Mouse (Mus musculus): ENCODE results near the gene Ivns1abp. TPM values are rescaled to one million over a fixed set of nuclear protein-coding genes. Genes with fewer than 3 reads are reported as not detected.

The Ivns1abp gene
- polyA plus RNA-seq, 1 experiment from 2014 or later: 325 TPM

DNA sequence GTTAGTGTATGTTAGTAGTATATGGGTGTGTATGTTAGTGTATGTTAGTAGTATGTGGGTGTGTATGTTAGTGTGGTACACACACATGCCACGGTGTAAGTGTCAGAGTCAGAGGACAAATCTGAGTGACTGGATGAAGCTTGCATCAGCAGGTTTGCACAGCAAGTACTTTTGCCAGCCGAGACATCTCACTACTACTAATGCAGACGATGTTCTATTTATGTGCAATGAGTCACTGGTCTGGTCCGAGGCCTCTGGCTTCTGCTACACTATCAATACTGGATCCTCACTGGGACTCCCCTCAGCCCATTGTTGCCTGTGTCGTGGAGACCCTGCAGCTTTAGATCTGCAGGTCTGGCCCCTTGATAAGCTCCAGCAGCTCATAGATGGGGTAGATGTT, 27.3 kb downstream of the Ivns1abp start:
- Histone ChIP-seq H3K4me2 (replicated peaks) (no peak overlapping the region), H3K27ac (no peak overlapping the region)

DNA sequence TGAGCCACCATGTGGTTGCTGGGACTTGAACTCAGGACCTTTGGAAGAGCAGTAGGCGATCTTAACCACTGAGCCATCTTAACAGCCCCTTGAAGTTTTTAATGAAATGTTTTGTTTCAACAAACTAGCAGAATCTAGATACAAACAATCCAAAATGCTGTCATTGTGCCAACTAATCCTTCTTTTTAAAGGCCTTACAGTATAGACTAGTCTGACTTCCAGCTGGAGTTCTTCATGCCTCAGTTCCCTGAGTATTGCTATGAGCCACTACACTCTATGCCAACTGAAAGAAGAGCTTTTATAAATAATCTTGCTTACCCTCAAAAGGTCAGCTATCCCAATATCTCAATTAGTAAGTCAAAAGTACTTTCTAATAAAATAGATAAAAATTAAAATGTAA, 28.5 kb downstream of the Ivns1abp start:
- Histone ChIP-seq H3K9me3 (replicated peaks) (no peaks in the 10 kb centered on the region), H3K4me2 (replicated peaks) (no peak overlapping the region), H3K27ac (no peak overlapping the region), H3K36me3 (peaks cover 28% of the 10 kb centered on the region), H3K9ac (no peak overlapping the region), H3K4me3 (no peak overlapping the region), H3K4me1 (no peaks in the 10 kb centered on the region), H3K27me3 (no peaks in the 10 kb centered on the region)
- 92% methylated on average over 1 of the region's 1 CpGs for WGBS
- no peak for ATAC-seq (ENCODE audit: low FRiP score)

More for the DNA sequence above, 27.3 kb downstream of the Ivns1abp start:
- no peak overlapping the region for H3K4me3 ChIP-seq
- WGBS: 92% methylated on average over 5 of the region's 5 CpGs
- H3K36me3 ChIP-seq: peaks cover 31% of the 10 kb centered on the region
- ATAC-seq (ENCODE audit: low FRiP score): no peak
- H3K4me1 ChIP-seq: no peaks in the 10 kb centered on the region
- H3K27me3 ChIP-seq: no peaks in the 10 kb centered on the region
- H3K9me3 ChIP-seq (replicated peaks): no peaks in the 10 kb centered on the region
- H3K9ac ChIP-seq: no peak overlapping the region

DNA sequence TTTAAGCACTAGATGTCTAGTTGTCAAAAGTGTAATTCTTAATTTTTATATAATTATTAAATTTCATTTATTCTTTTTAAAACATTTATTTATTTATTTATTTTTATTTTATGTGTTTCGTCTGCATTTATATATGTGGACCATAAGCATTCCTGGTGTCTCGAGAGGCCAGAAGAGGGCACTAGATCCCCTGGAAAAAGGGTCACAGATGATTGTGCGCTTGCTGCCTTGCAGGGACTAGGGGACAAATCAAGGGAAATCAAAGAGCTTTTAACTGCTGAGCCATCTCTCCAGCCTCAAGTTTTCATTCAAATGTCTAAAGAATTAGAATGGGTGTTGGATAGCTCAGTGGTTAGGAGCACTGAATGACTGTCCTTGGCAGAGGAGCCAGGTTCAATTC, 33.1 kb downstream of the Ivns1abp start:
- Histone ChIP-seq H3K27me3 (no peaks in the 10 kb centered on the region), H3K36me3 (0 out of 2 replicates have a peak, but pooled peaks cover 12% of the 10 kb centered on the region), H3K4me2 (replicated peaks) (no peak overlapping the region), H3K9me3 (replicated peaks) (no peaks in the 10 kb centered on the region), H3K4me1 (no peaks in the 10 kb centered on the region), H3K4me3 (no peak overlapping the region), H3K9ac (no peak overlapping the region), H3K27ac (no peak overlapping the region)
- ATAC-seq (ENCODE audit: low FRiP score): no peak
- 82% methylated on average over 3 of the region's 3 CpGs for WGBS

DNA sequence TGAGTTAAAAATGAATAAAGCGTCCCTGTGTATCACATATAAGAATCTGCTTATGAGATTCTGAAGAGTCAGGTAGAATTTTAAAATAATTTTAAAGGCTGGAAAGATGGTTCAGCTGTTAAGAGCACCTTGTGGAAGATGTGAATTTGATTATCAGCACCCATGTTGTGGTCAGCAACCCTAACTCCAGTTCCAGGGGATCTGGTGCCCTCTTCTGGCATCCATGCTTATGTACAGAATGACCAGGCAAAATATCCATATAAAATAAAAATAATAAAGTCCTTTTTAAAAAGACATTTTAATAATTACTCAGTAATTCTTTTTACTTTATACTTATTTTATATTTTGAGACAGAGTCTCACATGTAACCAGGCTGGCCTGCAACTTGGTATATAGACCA, 45.8 kb downstream of the Ivns1abp start:
- 100% methylated on average over 1 of the region's 1 CpGs for WGBS
- H3K9me3 ChIP-seq (replicated peaks): no peaks in the 10 kb centered on the region
- H3K36me3 ChIP-seq: peaks cover 11% of the 10 kb centered on the region; the same call in 1 of the 2 replicates
- H3K27me3 ChIP-seq: no peaks in the 10 kb centered on the region
- no peaks in the 10 kb centered on the region for H3K4me1 ChIP-seq
- ATAC-seq (ENCODE audit: low FRiP score): no peak
- H3K4me3 ChIP-seq: no peak overlapping the region
- no peak overlapping the region for H3K4me2 ChIP-seq (replicated peaks)
- no peak overlapping the region for H3K9ac ChIP-seq
- no peak overlapping the region for H3K27ac ChIP-seq

GRCm38 (mm10) chr1:151409827-151410226, 65.5 kb downstream of the Ivns1abp start:
- Histone ChIP-seq H3K9ac (no peak overlapping the region), H3K4me2 (replicated peaks) (no peak overlapping the region), H3K27me3 (no peaks in the 10 kb centered on the region), H3K4me1 (no peaks in the 10 kb centered on the region), H3K9me3 (replicated peaks) (no peaks in the 10 kb centered on the region), H3K4me3 (no peak overlapping the region), H3K36me3 (peaks cover 12% of the 10 kb centered on the region; the same call in 1 of the 2 replicates), H3K27ac (no peak overlapping the region)
- 90% methylated on average over 3 of the region's 3 CpGs for WGBS
- ATAC-seq (ENCODE audit: low FRiP score): no peak

Other genes starting within 250 kb of the Ivns1abp start
- gene Gm47985, start 161.9 kb upstream of the Ivns1abp start, polyA plus RNA-seq (2016; fragmentation: Nextera tagmentation; extraction: Ambion mirVana): 0.95 and 0.96 TPM in 2 replicates
- gene Gm8947, start 152.1 kb upstream of the Ivns1abp start, polyA plus RNA-seq (2016; fragmentation: Nextera tagmentation; extraction: Ambion mirVana): not detected in 2 replicates
- not detected in 2 replicates for gene Gm47995, start 146.0 kb upstream of the Ivns1abp start, polyA plus RNA-seq (2016; fragmentation: Nextera tagmentation; extraction: Ambion mirVana)
- 0.48 and 0.57 TPM in 2 replicates for gene 3110040M04Rik, start 140.4 kb upstream of the Ivns1abp start, polyA plus RNA-seq (2016; fragmentation: Nextera tagmentation; extraction: Ambion mirVana)
- 0.33 TPM in 1 of 2 replicates, not detected in the other for gene Gm47996, start 134.3 kb upstream of the Ivns1abp start, polyA plus RNA-seq (2016; fragmentation: Nextera tagmentation; extraction: Ambion mirVana)
- 28.4 and 28.8 TPM in 2 replicates for gene Swt1, start 84.0 kb downstream of the Ivns1abp start, polyA plus RNA-seq (2016; fragmentation: Nextera tagmentation; extraction: Ambion mirVana)
- gene Trmt1l, start 84.1 kb downstream of the Ivns1abp start, polyA plus RNA-seq (2016; fragmentation: Nextera tagmentation; extraction: Ambion mirVana): 63.5 and 64.3 TPM in 2 replicates
- gene Rnf2, start 156.5 kb downstream of the Ivns1abp start, polyA plus RNA-seq (2016; fragmentation: Nextera tagmentation; extraction: Ambion mirVana): 132 and 149 TPM in 2 replicates
- gene Fam129a, start 226.7 kb downstream of the Ivns1abp start, polyA plus RNA-seq (2016; fragmentation: Nextera tagmentation; extraction: Ambion mirVana): 1.2 and 1.9 TPM in 2 replicates

Data from hindbrain, embryonic 12.5 days (tissue).